Mouse (Mus musculus): ENCODE measurements around the gene Prkn. TPM values are rescaled to one million over a fixed set of nuclear protein-coding genes. Genes with fewer than 3 reads are reported as not detected.

Prkn gene
- polyA plus RNA-seq, 1 experiment from 2014 or later = 0.14 TPM

GRCm38 (mm10) chr17:11032366-11032765 lies 192.2 kb downstream of the Prkn start:
- H3K36me3 ChIP-seq (ENCODE audit: control insufficient read depth, insufficient read depth, low read length) = no peaks in the 10 kb centered on the region
- H3K9me3 ChIP-seq (ENCODE audit: control insufficient read depth, low read length) = no peaks in the 10 kb centered on the region
- no peak overlapping the region for H3K4me2 ChIP-seq
- DNase-seq (ENCODE audit: low spot score) (no peak), ATAC-seq (replicated peaks; ENCODE audit: low FRiP score) (no peak)
- no peak overlapping the region for H3K27ac ChIP-seq (ENCODE audit: low read depth, low read length)
- H3K27me3 ChIP-seq (replicated peaks; ENCODE audit: control insufficient read depth, insufficient read depth, low read length) = no peaks in the 10 kb centered on the region
- no peak overlapping the region for H3K9ac ChIP-seq (ENCODE audit: low read depth, low read length)
- H3K4me3 ChIP-seq (ENCODE audit: low read depth, low read length) = no peak overlapping the region
- no peaks in the 10 kb centered on the region for H3K4me1 ChIP-seq (replicated peaks; ENCODE audit: control insufficient read depth, insufficient read depth, low read length)
- WGBS = 75% methylated on average over 2 of the region's 2 CpGs

GRCm38 (mm10) chr17:11033594-11033993 lies 193.4 kb downstream of the Prkn start:
- Histone ChIP-seq H3K4me2 (no peak overlapping the region), H3K4me1 (replicated peaks; ENCODE audit: control insufficient read depth, insufficient read depth, low read length) (no peaks in the 10 kb centered on the region), H3K27me3 (replicated peaks; ENCODE audit: control insufficient read depth, insufficient read depth, low read length) (no peaks in the 10 kb centered on the region), H3K9ac (ENCODE audit: low read depth, low read length) (no peak overlapping the region), H3K9me3 (ENCODE audit: control insufficient read depth, low read length) (no peaks in the 10 kb centered on the region), H3K27ac (ENCODE audit: low read depth, low read length) (no peak overlapping the region), H3K4me3 (ENCODE audit: low read depth, low read length) (no peak overlapping the region), H3K36me3 (ENCODE audit: control insufficient read depth, insufficient read depth, low read length) (no peaks in the 10 kb centered on the region)
- ATAC-seq (replicated peaks; ENCODE audit: low FRiP score) (no peak), DNase-seq (ENCODE audit: low spot score) (no peak)
- WGBS = 67% methylated on average over 2 of the region's 2 CpGs

- WGBS = 95% methylated on average over 1 of the region's 1 CpGs
- Histone ChIP-seq H3K4me1 (replicated peaks; ENCODE audit: control insufficient read depth, insufficient read depth, low read length) (no peaks in the 10 kb centered on the region), H3K36me3 (ENCODE audit: control insufficient read depth, insufficient read depth, low read length) (no peaks in the 10 kb centered on the region), H3K9ac (ENCODE audit: low read depth, low read length) (no peak overlapping the region), H3K4me3 (ENCODE audit: low read depth, low read length) (no peak overlapping the region), H3K27ac (ENCODE audit: low read depth, low read length) (no peak overlapping the region), H3K27me3 (replicated peaks; ENCODE audit: control insufficient read depth, insufficient read depth, low read length) (no peaks in the 10 kb centered on the region), H3K9me3 (ENCODE audit: control insufficient read depth, low read length) (no peaks in the 10 kb centered on the region), H3K4me2 (no peak overlapping the region)
- ATAC-seq (replicated peaks; ENCODE audit: low FRiP score) (no peak), DNase-seq (ENCODE audit: low spot score) (no peak)
Measured at GRCm38 (mm10) chr17:11038272-11038671, 198.1 kb downstream of the Prkn start.

GRCm38 (mm10) chr17:11058986-11059385 lies 218.8 kb downstream of the Prkn start:
- DNase-seq (ENCODE audit: low spot score) = no peak
- 84% methylated on average over 1 of the region's 1 CpGs for WGBS
- ATAC-seq (replicated peaks; ENCODE audit: low FRiP score) = no peak
- no peaks in the 10 kb centered on the region for H3K27me3 ChIP-seq (replicated peaks; ENCODE audit: control insufficient read depth, insufficient read depth, low read length)
- H3K9ac ChIP-seq (ENCODE audit: low read depth, low read length) = no peak overlapping the region
- no peaks in the 10 kb centered on the region for H3K9me3 ChIP-seq (ENCODE audit: control insufficient read depth, low read length)
- H3K27ac ChIP-seq (ENCODE audit: low read depth, low read length) = no peak overlapping the region
- no peak overlapping the region for H3K4me3 ChIP-seq (ENCODE audit: low read depth, low read length)
- no peaks in the 10 kb centered on the region for H3K36me3 ChIP-seq (ENCODE audit: control insufficient read depth, insufficient read depth, low read length)
- H3K4me2 ChIP-seq = no peak overlapping the region
- no peaks in the 10 kb centered on the region for H3K4me1 ChIP-seq (replicated peaks; ENCODE audit: control insufficient read depth, insufficient read depth, low read length)

- Histone ChIP-seq H3K36me3 (ENCODE audit: control insufficient read depth, insufficient read depth, low read length) (no peaks in the 10 kb centered on the region), H3K4me1 (replicated peaks; ENCODE audit: control insufficient read depth, insufficient read depth, low read length) (no peaks in the 10 kb centered on the region), H3K27me3 (replicated peaks; ENCODE audit: control insufficient read depth, insufficient read depth, low read length) (0 out of 2 replicates have a peak, but pooled peaks cover 4% of the 10 kb centered on the region), H3K4me3 (ENCODE audit: low read depth, low read length) (no peak overlapping the region), H3K27ac (ENCODE audit: low read depth, low read length) (no peak overlapping the region), H3K9me3 (ENCODE audit: control insufficient read depth, low read length) (no peaks in the 10 kb centered on the region), H3K4me2 (peak overlapping the region; percentile 33; the same call in 1 of the 2 replicates), H3K9ac (ENCODE audit: low read depth, low read length) (no peak overlapping the region)
- DNase-seq (ENCODE audit: low spot score) (peak; percentile 32), ATAC-seq (replicated peaks; ENCODE audit: low FRiP score) (no peak)
- 22% methylated on average over 16 of the region's 16 CpGs for WGBS
Measured at GRCm38 (mm10) chr17:11067076-11067703, 227.0 kb downstream of the Prkn start.

GRCm38 (mm10) chr17:11067704-11068475 lies 227.7 kb downstream of the Prkn start:
- no peaks in the 10 kb centered on the region for H3K4me1 ChIP-seq (replicated peaks; ENCODE audit: control insufficient read depth, insufficient read depth, low read length)
- no peak overlapping the region for H3K9ac ChIP-seq (ENCODE audit: low read depth, low read length)
- 0 out of 2 replicates have a peak, but pooled peaks cover 4% of the 10 kb centered on the region for H3K27me3 ChIP-seq (replicated peaks; ENCODE audit: control insufficient read depth, insufficient read depth, low read length)
- DNase-seq (ENCODE audit: low spot score) (peak; percentile 36), ATAC-seq (replicated peaks; ENCODE audit: low FRiP score) (no peak)
- H3K4me3 ChIP-seq (ENCODE audit: low read depth, low read length) = no peak overlapping the region
- H3K36me3 ChIP-seq (ENCODE audit: control insufficient read depth, insufficient read depth, low read length) = no peaks in the 10 kb centered on the region
- H3K4me2 ChIP-seq = peak overlapping the region; percentile 33
- H3K27ac ChIP-seq (ENCODE audit: low read depth, low read length) = no peak overlapping the region
- 23% methylated on average over 14 of the region's 14 CpGs for WGBS
- H3K9me3 ChIP-seq (ENCODE audit: control insufficient read depth, low read length) = no peaks in the 10 kb centered on the region

GRCm38 (mm10) chr17:11070996-11071395 lies 230.8 kb downstream of the Prkn start:
- H3K27me3 ChIP-seq (replicated peaks; ENCODE audit: control insufficient read depth, insufficient read depth, low read length) = 0 out of 2 replicates have a peak, but pooled peaks cover 4% of the 10 kb centered on the region
- no peaks in the 10 kb centered on the region for H3K9me3 ChIP-seq (ENCODE audit: control insufficient read depth, low read length)
- no peak overlapping the region for H3K9ac ChIP-seq (ENCODE audit: low read depth, low read length)
- no peak overlapping the region for H3K4me3 ChIP-seq (ENCODE audit: low read depth, low read length)
- H3K4me2 ChIP-seq = no peak overlapping the region
- ATAC-seq (replicated peaks; ENCODE audit: low FRiP score) (no peak), DNase-seq (ENCODE audit: low spot score) (no peak)
- H3K27ac ChIP-seq (ENCODE audit: low read depth, low read length) = no peak overlapping the region
- H3K4me1 ChIP-seq (replicated peaks; ENCODE audit: control insufficient read depth, insufficient read depth, low read length) = no peaks in the 10 kb centered on the region
- no peaks in the 10 kb centered on the region for H3K36me3 ChIP-seq (ENCODE audit: control insufficient read depth, insufficient read depth, low read length)

GRCm38 (mm10) chr17:11076319-11076903 lies 236.2 kb downstream of the Prkn start:
- H3K27ac ChIP-seq (ENCODE audit: low read depth, low read length) = no peak overlapping the region
- 68% methylated on average over 6 of the region's 6 CpGs for WGBS
- DNase-seq (ENCODE audit: low spot score) = no peak

More at GRCm38 (mm10) chr17:11076319-11076903, 236.2 kb downstream of the Prkn start:
- ATAC-seq (replicated peaks; ENCODE audit: low FRiP score) = no peak
- no peak overlapping the region for H3K9ac ChIP-seq (ENCODE audit: low read depth, low read length)
- H3K4me3 ChIP-seq (ENCODE audit: low read depth, low read length) = no peak overlapping the region
- no peaks in the 10 kb centered on the region for H3K36me3 ChIP-seq (ENCODE audit: control insufficient read depth, insufficient read depth, low read length)
- no peaks in the 10 kb centered on the region for H3K27me3 ChIP-seq (replicated peaks; ENCODE audit: control insufficient read depth, insufficient read depth, low read length)
- no peak overlapping the region for H3K4me2 ChIP-seq
- H3K9me3 ChIP-seq (ENCODE audit: control insufficient read depth, low read length) = no peaks in the 10 kb centered on the region
- H3K4me1 ChIP-seq (replicated peaks; ENCODE audit: control insufficient read depth, insufficient read depth, low read length) = no peaks in the 10 kb centered on the region
